20 mouse cellular contexts compared by ENCODE assay signal in the genomic region with DNA sequence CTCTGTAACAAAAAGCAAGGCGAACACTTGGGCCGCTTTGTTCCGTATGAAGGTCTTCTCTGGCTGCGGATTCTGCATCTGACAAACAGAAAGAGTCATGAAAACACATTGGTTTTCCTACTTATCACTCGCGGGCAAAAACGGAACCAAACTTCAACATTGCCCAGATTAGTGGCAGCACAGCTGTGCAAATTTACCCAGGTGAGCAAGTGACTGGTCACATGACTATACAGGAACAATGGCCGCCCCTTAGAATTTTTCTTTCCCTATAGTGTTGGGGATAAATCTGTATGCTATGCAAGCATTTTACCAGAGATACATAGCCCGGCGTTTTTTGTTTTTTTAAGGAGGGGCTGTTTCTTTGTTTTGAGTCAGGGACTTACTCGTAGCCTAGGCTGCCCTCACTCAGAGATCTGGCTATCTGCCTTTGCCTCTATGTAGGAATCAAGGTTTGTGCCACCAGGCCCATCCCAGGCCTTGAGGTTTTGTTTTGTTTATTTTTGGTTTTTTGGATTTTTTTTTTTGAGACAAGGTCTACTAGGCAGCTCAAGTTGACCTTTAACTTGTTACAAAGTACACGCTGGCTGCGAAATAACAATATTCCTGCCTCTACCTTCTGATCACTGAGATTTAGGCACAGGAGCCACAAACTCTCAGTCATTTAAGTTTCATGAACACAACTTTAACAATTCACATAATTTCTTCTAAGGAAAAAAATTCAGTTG. TPM values are rescaled to one million over a fixed set of nuclear protein-coding genes. Genes with fewer than 3 reads are reported as not detected.
DNase-seq lines count a peak whose midpoint lies in the region; ATAC-seq and TF ChIP-seq lines count a peak whose summit lies in the region.
"Had no signal": no experiment of that assay in that cellular context is flagged by ENCODE, and none has a peak within 500 bp of the region (broad histone marks: within the 10 kb centered on the region; RNA-seq: fewer than 3 reads in every experiment).

No protein-coding gene starts in this region.

- H3K9me3 ChIP-seq in kidney, embryonic 14.5 days (ENCODE audit: control insufficient read depth, low read length): no peaks in the 10 kb centered on the region
- H3K9me3 ChIP-seq in lung, embryonic 16.5 days (ENCODE audit: control insufficient read depth, low read length): no peaks in the 10 kb centered on the region
- no peaks in the 10 kb centered on the region for H3K9me3 ChIP-seq in stomach, postnatal 0 days (ENCODE audit: control insufficient read depth, low read length)
- H3K9me3 ChIP-seq: embryonic facial prominence, embryonic 10.5 days; forebrain, embryonic 13.5 days; heart, embryonic 12.5 days; hindbrain, embryonic 10.5 days had no signal

- H3K27me3 ChIP-seq in kidney, embryonic 14.5 days (ENCODE audit: control insufficient read depth, insufficient read depth, low read length): no peaks in the 10 kb centered on the region
- no peaks in the 10 kb centered on the region for H3K27me3 ChIP-seq in lung, embryonic 16.5 days (ENCODE audit: control insufficient read depth, insufficient read depth, low read depth, low read length)
- H3K27me3 ChIP-seq in stomach, postnatal 0 days (ENCODE audit: control insufficient read depth, insufficient read depth, low read length): no peaks in the 10 kb centered on the region
- H3K27me3 ChIP-seq: CH12.LX; forebrain, embryonic 13.5 days; heart, embryonic 12.5 days had no signal

- 96% methylated on average over 13 of the region's 13 CpGs for WGBS in kidney, embryonic 14.5 days
- 85% methylated on average over 13 of the region's 13 CpGs for WGBS in lung, embryonic 16.5 days
- 66% methylated on average over 13 of the region's 13 CpGs for WGBS in stomach, postnatal 0 days

- TF ChIP-seq CTCF in stomach, postnatal 0 days (IDR thresholded peaks at IDR 0.05; ENCODE audit: low read depth): no peak

- no peak overlapping the region for H3K9ac ChIP-seq in kidney, embryonic 14.5 days (ENCODE audit: low read depth, low read length)
- no peak overlapping the region for H3K9ac ChIP-seq in lung, embryonic 16.5 days (ENCODE audit: low read length)
- no peak overlapping the region for H3K9ac ChIP-seq in stomach, postnatal 0 days (ENCODE audit: low read length)
- H3K9ac ChIP-seq: forebrain, embryonic 13.5 days; forebrain, postnatal 0 days; heart, embryonic 12.5 days had no signal

- H3K36me3 ChIP-seq in kidney, embryonic 14.5 days (ENCODE audit: control insufficient read depth, insufficient read depth, low read length): peaks cover 86% of the 10 kb centered on the region
- peaks cover 54% of the 10 kb centered on the region for H3K36me3 ChIP-seq in lung, embryonic 16.5 days (ENCODE audit: control insufficient read depth, insufficient read depth, low read length)
- H3K36me3 ChIP-seq in stomach, postnatal 0 days (ENCODE audit: control insufficient read depth, insufficient read depth, low read length): peaks cover 18% of the 10 kb centered on the region; the same call in 1 of the 2 replicates

- DNase-seq in kidney, postnatal 36 days: peak; percentile 14 to 33
- no peak for DNase-seq in lung, postnatal 10 days
- peak; percentile 71 for DNase-seq in stomach, postnatal 0 days (ENCODE audit: low spot score)
- no peak for DNase-seq in layer of hippocampus, postnatal 14 days (ENCODE audit: low spot score in 2 of 2)
- DNase-seq: adrenal gland, adult 2 months; adrenal gland, postnatal 25 days; cerebellum, adult 2 months; cerebellum, postnatal 10 days; forebrain, postnatal 0 days; gastrocnemius, adult 2 months; gastrocnemius, postnatal 25 days had no signal

- no peak overlapping the region for H3K4me3 ChIP-seq in kidney, embryonic 14.5 days (ENCODE audit: low read length)
- H3K4me3 ChIP-seq in lung, embryonic 16.5 days (ENCODE audit: low read length): no peak overlapping the region
- H3K4me3 ChIP-seq in stomach, postnatal 0 days (ENCODE audit: low read depth, low read length): no peak overlapping the region
- H3K4me3 ChIP-seq: embryonic facial prominence, embryonic 10.5 days; forebrain, embryonic 13.5 days; gastrocnemius, adult 2 months; heart, embryonic 12.5 days; hindbrain, embryonic 10.5 days had no signal

- no peak for ATAC-seq in kidney, embryonic 14.5 days (ENCODE audit: low FRiP score, low TSS enrichment)
- no peak for ATAC-seq in lung, embryonic 16.5 days (ENCODE audit: low read depth)
- peak; percentile 82 for ATAC-seq in stomach, postnatal 0 days (ENCODE audit: low FRiP score, low TSS enrichment)
- ATAC-seq: forebrain, embryonic 13.5 days; forebrain, postnatal 0 days had no signal

- no peak overlapping the region for H3K27ac ChIP-seq in kidney, embryonic 14.5 days (ENCODE audit: low read depth, low read length)
- peak overlapping the region; percentile 25; the same call in 1 of the 2 replicates for H3K27ac ChIP-seq in lung, embryonic 16.5 days (ENCODE audit: low read length)
- H3K27ac ChIP-seq in stomach, postnatal 0 days (replicated peaks): peak overlapping the region; percentile 53; the same call in 1 of the 2 replicates
- H3K27ac ChIP-seq: embryonic facial prominence, embryonic 10.5 days; forebrain, embryonic 13.5 days; hindbrain, embryonic 10.5 days had no signal

- H3K4me2 ChIP-seq in kidney, embryonic 14.5 days (replicated peaks; ENCODE audit: low read depth, low read length): no peak overlapping the region
- H3K4me2 ChIP-seq in lung, embryonic 16.5 days (ENCODE audit: low read depth, low read length): no peak overlapping the region
- H3K4me2 ChIP-seq in stomach, postnatal 0 days (replicated peaks; ENCODE audit: low read depth): no peak overlapping the region
- H3K4me2 ChIP-seq: forebrain, embryonic 13.5 days; heart, embryonic 12.5 days had no signal

- TF ChIP-seq EP300 in stomach, postnatal 0 days (optimal IDR thresholded peaks at IDR 0.05): no peak

- no peaks in the 10 kb centered on the region for H3K4me1 ChIP-seq in kidney, embryonic 14.5 days (ENCODE audit: control insufficient read depth, insufficient read depth, low read length)
- no peaks in the 10 kb centered on the region for H3K4me1 ChIP-seq in lung, embryonic 16.5 days (replicated peaks; ENCODE audit: control insufficient read depth, insufficient read depth, low read length)
- H3K4me1 ChIP-seq in stomach, postnatal 0 days (replicated peaks; ENCODE audit: control insufficient read depth, insufficient read depth): no peaks in the 10 kb centered on the region
- H3K4me1 ChIP-seq: embryonic facial prominence, embryonic 10.5 days; forebrain, embryonic 13.5 days; heart, embryonic 12.5 days; hindbrain, embryonic 10.5 days had no signal

RNA-seq across cellular contexts. Expression of a gene that starts 10.8 kb away (rescaled TPM):
- polyA plus RNA-seq in kidney, embryonic 14.5 days (2014; fragmentation: Nextera tagmentation; extraction: Ambion mirVana): 34.9 and 63.6 TPM in 2 replicates
- 35.4 and 42.8 TPM in 2 replicates for polyA plus RNA-seq in lung, embryonic 16.5 days (2015; fragmentation: Nextera tagmentation; extraction: Ambion mirVana)
- 24.5 and 24.8 TPM in 2 replicates for polyA plus RNA-seq in stomach, postnatal 0 days (2015; fragmentation: Nextera tagmentation; extraction: Ambion mirVana)
- 10 to 100 TPM; 65.4 to 68.9 TPM for total RNA-seq in layer of hippocampus, postnatal 14 days (2021)

RNA-seq across cellular contexts. Expression of a gene that starts 26.1 kb away (rescaled TPM):
- polyA plus RNA-seq in kidney, embryonic 14.5 days (2014; fragmentation: Nextera tagmentation; extraction: Ambion mirVana): 0.20 and 0.50 TPM in 2 replicates
- polyA plus RNA-seq in lung, embryonic 16.5 days (2015; fragmentation: Nextera tagmentation; extraction: Ambion mirVana): 0.30 and 0.38 TPM in 2 replicates
- 1.2 and 1.5 TPM in 2 replicates for polyA plus RNA-seq in stomach, postnatal 0 days (2015; fragmentation: Nextera tagmentation; extraction: Ambion mirVana)
- under 1 TPM in 1 of 2 experiments, not detected in 1; 0.29 TPM for total RNA-seq in layer of hippocampus, postnatal 14 days (2021)
- total RNA-seq: adrenal gland, adult 2 months; adrenal gland, postnatal 25 days; CH12.LX; gastrocnemius, adult 2 months; gastrocnemius, postnatal 25 days; heart, adult 8-10 months; heart, postnatal 25 days had no signal
- polyA plus RNA-seq: adrenal gland, adult 2 months; forebrain, embryonic 13.5 days; hindbrain, embryonic 10.5 days had no signal

RNA-seq across cellular contexts. Expression of a gene that starts 28.7 kb away (rescaled TPM):
- 21.2 and 37.5 TPM in 2 replicates for polyA plus RNA-seq in kidney, embryonic 14.5 days (2014; fragmentation: Nextera tagmentation; extraction: Ambion mirVana)
- 37.0 and 39.2 TPM in 2 replicates for polyA plus RNA-seq in lung, embryonic 16.5 days (2015; fragmentation: Nextera tagmentation; extraction: Ambion mirVana)
- 16.6 TPM in 2 replicates for polyA plus RNA-seq in stomach, postnatal 0 days (2015; fragmentation: Nextera tagmentation; extraction: Ambion mirVana)
- total RNA-seq in layer of hippocampus, postnatal 14 days (2021): 10 to 100 TPM; 43.8 to 46.4 TPM

Comparison
In these comparisons a context has a peak if more than half of its experiments do, and no peak if none do; other contexts are left out.
1. DNase-seq: peak in kidney, postnatal 36 days (2 of 2) and stomach, postnatal 0 days (single experiment); none in lung, postnatal 10 days (single experiment) and layer of hippocampus, postnatal 14 days (0 of 2).